Mouse (Mus musculus) neural tube, embryonic 11.5 days (tissue): Measurements from ENCODE around the gene Loxl1. TPM values are rescaled to one million over a fixed set of nuclear protein-coding genes. Genes with fewer than 3 reads are reported as not detected.
A peak's percentile ranks its signal among the peaks of the same experiment; 100 is the strongest.
"Not testable (repeated sequence)": the region's sequence is repeated elsewhere in the genome, so short reads cannot be mapped to it uniquely, and the experiment has no call there.

Experiments
- ATAC-seq: fragments of 200-750 bp; cut with Nextera tagmentation; 2 replicates; pipeline ENCODE4 v1.8.0; 2017; ENCODE audit warnings: moderate number of reproducible peaks, mild to moderate bottlenecking, moderate TSS enrichment, moderate library complexity; ENCODE audit not compliant: insufficient read depth, low FRiP score, low TSS enrichment
- DNase-seq: peaks from one replicate; pipeline ENCODE4 v3.0.0-alpha.2; 2015; ENCODE audit warnings: low spot score
- H3K27ac ChIP-seq: fragments of 300-500 bp; sonication (generic); 2 replicates; pipeline ENCODE4 v1.5.1; 2014; ENCODE audit warnings: low read depth, mild to moderate bottlenecking, low read length
- H3K27me3 ChIP-seq: fragments of 300-500 bp; sonication (generic); 2 replicates; pipeline ENCODE4 v1.6.1; 2014; ENCODE audit warnings: mild to moderate bottlenecking, low read length, mixed read lengths; ENCODE audit not compliant: control insufficient read depth, insufficient read depth
- H3K36me3 ChIP-seq: fragments of 300-500 bp; sonication (generic); 2 replicates; pipeline ENCODE4 v1.6.1; 2014; ENCODE audit warnings: mild to moderate bottlenecking, low read length, moderate library complexity, mixed read lengths; ENCODE audit not compliant: control insufficient read depth, insufficient read depth
- H3K4me1 ChIP-seq: fragments of 300-500 bp; sonication (generic); 2 replicates; pipeline ENCODE4 v1.6.1; 2014; ENCODE audit warnings: low read length, mixed read lengths; ENCODE audit not compliant: control insufficient read depth, insufficient read depth
- H3K4me2 ChIP-seq: fragments of 300-500 bp; sonication (generic); 2 replicates; pipeline ENCODE4 v1.6.1; 2014; ENCODE audit warnings: low read depth, mild to moderate bottlenecking, moderate library complexity
- H3K4me3 ChIP-seq: fragments of 300-500 bp; sonication (generic); 2 replicates; pipeline ENCODE4 v1.5.1; 2014; ENCODE audit warnings: low read depth, low read length
- H3K9ac ChIP-seq: fragments of 300-500 bp; sonication (generic); 2 replicates; pipeline ENCODE4 v1.6.1; 2014; ENCODE audit warnings: mild to moderate bottlenecking, low read length
- H3K9me3 ChIP-seq: fragments of 300-500 bp; sonication (generic); 2 replicates; pipeline ENCODE4 v1.6.1; 2016; ENCODE audit warnings: low read length; ENCODE audit not compliant: control insufficient read depth
- WGBS: fragments of 180-500 bp; shearing (Covaris S2); extraction: QIAGEN DNeasy Blood & Tissue Kit; methylation state at CpG from one replicate; pipeline ENCODE4 v1.1.7; 2014; 5-methylcytosine and 5-hydroxymethylcytosine counted together
- polyA plus RNA-seq: library from polyadenylated mRNA; unstranded; fragments of >200 nt; fragmentation: Nextera tagmentation; extraction: Ambion mirVana; gene quantifications from 2 replicates; pipeline ENCODE4 v1.2.1, GENCODE M21; 2014

Gene Loxl1
- polyA plus RNA-seq, 1 experiment from 2014 or later: 13.5 TPM

DNA sequence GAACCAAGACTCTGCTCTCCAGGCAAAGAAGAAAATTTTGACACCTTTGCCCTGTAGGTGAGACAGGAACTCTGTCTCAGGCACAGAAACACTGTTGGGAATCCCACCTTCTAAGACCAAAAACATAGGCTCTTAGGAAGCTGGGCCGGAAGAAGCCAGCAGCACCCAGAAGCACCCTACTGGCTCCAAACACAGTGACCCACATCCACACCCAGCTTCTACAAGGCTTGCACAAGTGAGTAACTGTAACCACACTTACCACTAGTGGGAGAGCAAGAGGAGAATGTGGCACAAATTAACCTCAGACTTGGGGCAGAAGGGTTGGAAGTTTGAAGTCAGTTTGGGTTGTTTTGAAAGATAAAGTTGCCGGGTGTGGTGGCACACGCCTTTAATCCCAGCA is 37.2 kb downstream of the Loxl1 start:
- DNase-seq (no peak), ATAC-seq (no peak)
- Histone ChIP-seq H3K9ac (no peak overlapping the region), H3K9me3 (no peaks in the 10 kb centered on the region), H3K27ac (peak overlapping the region; percentile 65), H3K4me1 (peaks cover 4% of the 10 kb centered on the region; the same call in 1 of the 2 replicates), H3K4me3 (no peak overlapping the region), H3K36me3 (no peaks in the 10 kb centered on the region), H3K4me2 (0 out of 2 replicates have a peak overlapping the region, but pooled peaks have one; percentile 6), H3K27me3 (no peaks in the 10 kb centered on the region)
- 81% methylated on average over 3 of the region's 3 CpGs for WGBS

DNA sequence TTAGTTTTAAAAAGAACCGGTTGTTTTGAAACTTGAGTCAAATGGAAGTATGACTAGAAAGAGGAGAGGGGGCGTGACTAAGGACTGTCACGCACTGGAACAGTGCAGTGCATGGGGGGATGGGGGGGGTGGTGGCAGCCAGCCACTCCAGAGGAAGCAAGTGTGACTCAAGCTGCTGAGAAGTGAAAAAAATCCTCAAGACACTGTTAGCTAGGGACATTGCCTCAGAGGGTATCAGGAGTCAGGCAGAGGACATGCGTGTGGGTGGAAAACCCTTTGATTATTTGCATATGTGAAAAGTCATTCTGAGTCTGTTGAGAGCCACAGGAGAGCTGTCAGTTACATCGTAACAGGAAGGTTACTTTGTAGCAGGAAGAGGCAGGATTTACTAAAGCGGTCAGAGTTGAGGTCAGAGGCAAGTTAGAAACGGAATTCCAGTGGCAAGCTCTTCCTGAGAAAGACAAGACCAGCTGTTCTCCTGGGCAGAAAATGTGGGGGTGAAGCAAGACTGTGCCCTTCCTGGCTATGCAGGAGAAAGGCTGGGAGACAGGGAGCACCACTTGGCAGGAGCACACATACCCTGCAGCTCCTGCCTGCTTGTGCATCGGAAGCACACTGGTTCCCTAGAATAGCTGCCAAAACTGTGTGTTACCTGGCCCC is 37.7 kb downstream of the Loxl1 start:
- peak overlapping the region; percentile 65 for H3K27ac ChIP-seq
- DNase-seq: peak; percentile 20

DNA sequence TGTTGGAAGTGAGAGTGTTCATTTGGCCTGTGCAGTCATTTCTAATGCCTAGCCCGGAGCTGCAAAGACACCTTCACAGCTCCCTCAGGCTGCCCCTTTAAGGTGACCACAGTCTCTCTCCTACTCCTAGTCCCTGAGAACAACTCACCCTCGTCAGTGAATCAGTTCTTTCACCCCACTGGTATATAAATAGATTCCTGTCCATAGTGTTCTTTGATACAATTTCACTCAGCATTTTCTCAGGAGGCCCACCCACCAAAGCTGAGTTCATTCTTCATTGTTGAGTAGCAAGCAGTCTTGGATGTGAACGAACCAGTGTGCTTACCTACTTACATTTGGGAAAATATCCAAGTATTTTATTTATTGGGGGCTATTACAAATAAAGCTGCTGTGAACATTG is 38.4 kb downstream of the Loxl1 start:
- Histone ChIP-seq H3K9me3 (no peaks in the 10 kb centered on the region), H3K4me1 (peaks cover 4% of the 10 kb centered on the region; the same call in 1 of the 2 replicates), H3K27me3 (no peaks in the 10 kb centered on the region), H3K4me3 (no peak overlapping the region), H3K36me3 (no peaks in the 10 kb centered on the region), H3K4me2 (no peak overlapping the region), H3K27ac (no peak overlapping the region), H3K9ac (no peak overlapping the region)
- ATAC-seq (no peak), DNase-seq (no peak)
- 60% methylated on average over 3 of the region's 3 CpGs for WGBS

More for the DNA sequence above, 37.7 kb downstream of the Loxl1 start:
- ATAC-seq: no peak
- Histone ChIP-seq H3K4me2 (0 out of 2 replicates have a peak overlapping the region, but pooled peaks have one; percentile 6), H3K4me3 (no peak overlapping the region), H3K9ac (no peak overlapping the region), H3K27me3 (no peaks in the 10 kb centered on the region), H3K9me3 (no peaks in the 10 kb centered on the region), H3K36me3 (no peaks in the 10 kb centered on the region), H3K4me1 (peaks cover 4% of the 10 kb centered on the region; the same call in 1 of the 2 replicates)
- 37% methylated on average over 8 of the region's 8 CpGs for WGBS

GRCm38 (mm10) chr9:58274101-58274604 is 38.8 kb downstream of the Loxl1 start:
- no peak overlapping the region for H3K27ac ChIP-seq
- WGBS: 84% methylated on average over 7 of the region's 7 CpGs

DNA sequence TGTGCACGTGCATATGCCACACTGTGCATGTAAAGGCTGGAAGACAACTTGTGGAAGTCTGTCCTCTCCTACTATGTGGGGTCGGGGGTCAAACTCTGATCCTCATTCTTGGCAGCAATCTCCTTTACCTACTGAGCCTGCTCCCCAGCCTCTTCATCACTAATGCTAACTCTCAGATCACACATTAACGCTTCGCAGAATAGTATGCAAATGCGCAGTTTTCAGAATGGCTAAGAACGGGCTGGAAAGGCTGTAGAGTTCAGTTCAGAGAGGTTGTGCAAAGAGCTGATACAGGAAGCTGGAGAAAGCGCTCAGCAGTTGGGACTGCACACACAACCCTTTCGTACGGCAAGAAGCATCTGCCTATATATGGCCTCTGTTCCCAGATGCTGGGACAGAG is 40.1 kb downstream of the Loxl1 start:
- ATAC-seq: no peak
- H3K9me3 ChIP-seq: no peaks in the 10 kb centered on the region
- no peak overlapping the region for H3K27ac ChIP-seq
- H3K4me3 ChIP-seq: no peak overlapping the region
- H3K27me3 ChIP-seq: no peaks in the 10 kb centered on the region
- no peak for DNase-seq
- 77% methylated on average over 9 of the region's 9 CpGs for WGBS
- no peak overlapping the region for H3K4me2 ChIP-seq
- no peak overlapping the region for H3K9ac ChIP-seq
- no peaks in the 10 kb centered on the region for H3K36me3 ChIP-seq
- peaks cover 4% of the 10 kb centered on the region; the same call in 1 of the 2 replicates for H3K4me1 ChIP-seq

More at GRCm38 (mm10) chr9:58274101-58274604, 38.8 kb downstream of the Loxl1 start:
- DNase-seq (no peak), ATAC-seq (no peak)
- H3K4me3 ChIP-seq: no peak overlapping the region
- H3K9ac ChIP-seq: no peak overlapping the region
- H3K4me1 ChIP-seq: peaks cover 4% of the 10 kb centered on the region; the same call in 1 of the 2 replicates
- H3K9me3 ChIP-seq: no peaks in the 10 kb centered on the region
- H3K4me2 ChIP-seq: no peak overlapping the region
- no peaks in the 10 kb centered on the region for H3K36me3 ChIP-seq
- no peaks in the 10 kb centered on the region for H3K27me3 ChIP-seq

DNA sequence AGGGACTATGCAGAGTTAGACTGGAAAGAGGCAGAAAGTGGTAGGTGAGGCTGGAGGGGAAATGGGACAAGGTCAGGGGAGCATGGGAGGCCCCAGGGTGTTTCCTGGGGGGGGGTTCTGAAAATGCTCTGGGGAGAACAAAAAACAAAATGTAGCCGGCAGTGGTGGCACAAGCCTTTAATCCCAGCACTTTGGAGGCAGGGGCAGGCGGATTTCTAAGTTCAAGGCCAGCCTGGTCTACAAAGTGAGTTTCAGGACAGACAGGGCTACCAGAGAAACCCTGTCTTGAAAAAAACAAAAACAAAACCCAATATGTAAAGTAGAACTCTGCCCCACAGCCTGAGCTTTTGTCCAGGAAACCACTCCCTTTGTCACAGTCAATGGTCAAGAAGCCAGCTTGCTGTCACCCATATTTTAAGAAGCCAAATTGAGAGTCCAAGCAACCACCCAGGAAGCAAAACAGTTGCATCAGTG is 40.9 kb downstream of the Loxl1 start:
- Histone ChIP-seq H3K36me3 (no peaks in the 10 kb centered on the region), H3K9ac (no peak overlapping the region), H3K9me3 (no peaks in the 10 kb centered on the region), H3K4me1 (peaks cover 4% of the 10 kb centered on the region; the same call in 1 of the 2 replicates), H3K4me3 (no peak overlapping the region), H3K27ac (no peak overlapping the region), H3K4me2 (no peak overlapping the region), H3K27me3 (no peaks in the 10 kb centered on the region)
- DNase-seq (no peak), ATAC-seq (no peak)
- 82% methylated on average over 2 of the region's 2 CpGs for whole genome bisulfite sequencing

DNA sequence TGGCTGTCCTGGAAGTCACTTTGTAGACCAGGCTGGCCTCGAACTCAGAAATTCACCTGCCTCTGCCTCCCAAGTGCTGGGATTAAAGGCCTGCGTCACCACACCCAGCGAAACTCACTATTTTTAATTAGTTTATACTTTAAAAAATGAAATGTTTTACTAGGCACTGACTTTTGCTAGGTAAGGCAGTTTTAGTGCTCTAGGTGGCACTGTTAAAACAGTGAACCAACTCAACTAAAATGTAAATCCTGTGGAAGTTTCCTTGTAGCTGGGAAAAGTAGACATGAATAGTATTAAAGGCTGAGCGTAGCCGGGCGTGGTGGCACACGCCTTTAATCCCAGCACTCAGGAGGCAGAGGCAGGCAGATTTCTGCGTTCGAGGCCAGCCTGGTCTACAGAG is 41.4 kb downstream of the Loxl1 start:
- not testable (repeated sequence) for H3K9me3 ChIP-seq, H3K27me3 ChIP-seq, H3K4me1 ChIP-seq, H3K4me2 ChIP-seq, H3K36me3 ChIP-seq, H3K4me3 ChIP-seq, ATAC-seq, H3K9ac ChIP-seq, DNase-seq, H3K27ac ChIP-seq
- WGBS: 96% methylated on average over 9 of the region's 9 CpGs

DNA sequence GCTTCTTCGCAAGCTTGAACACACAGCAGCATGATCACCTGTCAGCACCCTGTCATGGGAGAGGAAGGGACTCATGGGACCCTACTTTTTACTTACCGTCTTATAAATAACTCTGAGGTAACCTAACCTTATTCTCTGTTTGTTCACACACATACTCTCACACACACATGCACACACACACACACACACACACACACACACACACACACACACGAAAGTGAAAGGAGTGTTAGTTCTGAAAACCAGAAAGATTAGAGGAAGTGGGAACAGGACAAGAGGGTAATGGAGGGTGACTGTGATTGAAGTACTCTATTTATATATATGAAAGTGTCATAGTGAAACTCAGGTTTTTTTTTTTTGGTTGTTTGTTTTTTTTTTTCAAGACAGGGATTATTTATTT is 41.9 kb downstream of the Loxl1 start:
- no peak overlapping the region for H3K9ac ChIP-seq
- no peak overlapping the region for H3K27ac ChIP-seq
- DNase-seq (no peak), ATAC-seq (no peak)
- no peaks in the 10 kb centered on the region for H3K27me3 ChIP-seq
- H3K4me3 ChIP-seq: no peak overlapping the region
- 87% methylated on average over 3 of the region's 3 CpGs for WGBS
- H3K4me1 ChIP-seq: peaks cover 4% of the 10 kb centered on the region; the same call in 1 of the 2 replicates
- H3K9me3 ChIP-seq: no peaks in the 10 kb centered on the region
- H3K4me2 ChIP-seq: no peak overlapping the region
- no peaks in the 10 kb centered on the region for H3K36me3 ChIP-seq

DNA sequence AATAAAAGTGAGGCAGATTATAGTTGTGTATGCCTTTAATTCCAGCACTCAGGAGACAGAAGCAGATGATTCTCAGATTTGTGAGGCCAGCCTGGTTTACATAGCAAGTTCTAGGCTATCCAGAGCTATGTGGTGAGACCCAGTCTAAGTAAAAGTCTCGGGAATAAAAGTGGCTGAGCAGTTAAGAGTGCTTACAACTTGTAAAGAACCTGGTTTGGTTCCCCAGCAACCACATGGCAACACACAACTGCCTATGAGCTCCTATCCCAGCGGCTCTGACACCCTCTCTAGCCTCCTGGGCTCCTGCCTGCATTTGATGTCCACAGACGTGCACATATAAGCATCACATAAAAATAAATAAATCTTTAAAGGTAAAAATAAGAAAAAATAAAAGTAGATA is 42.9 kb downstream of the Loxl1 start:
- Histone ChIP-seq H3K27me3 (no peaks in the 10 kb centered on the region), H3K9ac (no peak overlapping the region), H3K4me3 (no peak overlapping the region), H3K4me2 (no peak overlapping the region), H3K4me1 (no peaks in the 10 kb centered on the region; the same call in 1 of the 2 replicates), H3K27ac (no peak overlapping the region), H3K9me3 (no peaks in the 10 kb centered on the region), H3K36me3 (no peaks in the 10 kb centered on the region)
- 69% methylated on average over 3 of the region's 3 CpGs for WGBS
- no peak for DNase-seq
- ATAC-seq: no peak
